Mouse (Mus musculus) natural killer cell, adult 2 months (primary cell): ENCODE measurements at regions not wholly inside any gene's neighbourhood (a gene's known extent, or its start where the extent isn't known, plus 50 kb on each side); places are given as distances from the start of the nearest gene placed in this dataset.

Experiments used
- DNase-seq, 2 experiments: peaks; one replicate each; pipeline ENCODE4 v3.0.0; 2022; ENCODE audit warnings: low spot score in 2 of 2

DNA sequence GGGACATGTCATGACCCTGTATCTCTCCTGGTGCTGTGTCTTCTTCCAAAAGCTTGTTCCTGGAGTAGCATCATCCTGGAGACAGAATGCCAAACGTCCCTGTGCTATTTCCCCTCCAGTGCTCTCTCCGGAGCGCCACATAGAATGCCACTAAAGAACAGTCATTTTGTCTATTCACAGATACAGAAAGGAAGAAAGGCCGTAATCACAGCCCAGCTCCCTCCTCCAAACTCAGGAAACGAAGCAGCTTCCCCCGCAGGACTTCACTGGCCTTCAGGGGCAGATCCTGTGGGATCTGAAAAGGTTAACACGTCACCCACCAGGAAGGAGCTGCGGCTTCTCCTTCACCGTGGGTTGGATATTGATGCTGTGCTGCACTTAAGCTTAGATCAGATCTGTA is 140.7 kb downstream of the Usp46 start:
- no peak for DNase-seq

- DNase-seq = no peak
These were observed 139.5 kb downstream of the Usp46 start for GRCm38 (mm10) chr5:73928691-73929090.

GRCm38 (mm10) chr5:73930205-73930604 is 138.0 kb downstream of the Usp46 start:
- no peak for DNase-seq

DNA sequence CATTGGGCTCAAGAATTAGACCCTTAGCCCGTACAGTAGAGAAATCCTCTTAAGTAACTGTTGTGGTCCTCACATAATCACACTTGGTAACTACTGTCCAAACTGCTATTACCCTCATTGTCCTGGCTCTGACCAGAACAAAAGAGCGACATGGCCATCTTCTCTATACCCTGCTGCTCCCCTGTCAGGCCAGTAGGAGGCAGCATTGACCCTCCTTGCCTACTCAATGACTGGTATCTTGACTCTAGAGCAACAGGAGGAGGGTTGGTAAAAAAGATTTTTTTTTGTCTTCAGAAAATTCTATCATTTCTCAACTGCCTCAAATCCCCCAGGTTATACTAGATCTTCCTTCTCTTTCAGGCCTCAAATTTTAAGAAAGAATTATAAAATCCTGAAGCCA is 130.4 kb downstream of the Usp46 start:
- peak; percentile 9 to 17 for DNase-seq

- no peak for DNase-seq
These were observed 129.8 kb downstream of the Usp46 start for GRCm38 (mm10) chr5:73938450-73938849.

GRCm38 (mm10) chr5:73942950-73943349 is 125.3 kb downstream of the Usp46 start:
- DNase-seq = no peak

- no peak for DNase-seq
These were observed 122.6 kb downstream of the Usp46 start for GRCm38 (mm10) chr5:73945671-73946070.

DNA sequence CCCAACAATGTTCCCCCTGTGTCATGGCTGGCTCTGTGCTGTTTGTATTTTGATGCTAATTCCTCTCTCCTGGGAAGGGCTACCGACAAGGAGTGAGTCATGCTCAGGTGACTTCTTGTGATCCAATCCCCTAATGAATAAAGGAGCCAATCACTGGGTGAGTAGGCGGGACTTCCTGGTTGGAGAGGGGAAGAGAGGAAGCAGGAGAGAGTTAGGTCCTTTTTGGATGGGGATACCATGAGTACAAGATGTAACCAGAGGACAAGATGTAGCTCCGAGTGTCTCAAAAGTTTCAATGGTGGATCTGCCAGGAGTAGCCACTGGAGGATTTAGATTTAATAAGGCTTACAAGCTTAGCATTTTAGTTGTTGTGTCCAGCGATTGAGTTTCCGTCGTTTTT is 122.1 kb downstream of the Usp46 start:
- DNase-seq = no peak

- DNase-seq = no peak
These were observed 120.0 kb downstream of the Usp46 start for GRCm38 (mm10) chr5:73948031-73948899.
